Mouse (Mus musculus): ENCODE results near the gene Angpt4.

Angpt4 gene

GRCm38 (mm10) chr2:151911751-151912150 is 741 bp downstream of the Angpt4 start:
- intact Hi-C loops (cut with DNase I), result no loop called here

DNA sequence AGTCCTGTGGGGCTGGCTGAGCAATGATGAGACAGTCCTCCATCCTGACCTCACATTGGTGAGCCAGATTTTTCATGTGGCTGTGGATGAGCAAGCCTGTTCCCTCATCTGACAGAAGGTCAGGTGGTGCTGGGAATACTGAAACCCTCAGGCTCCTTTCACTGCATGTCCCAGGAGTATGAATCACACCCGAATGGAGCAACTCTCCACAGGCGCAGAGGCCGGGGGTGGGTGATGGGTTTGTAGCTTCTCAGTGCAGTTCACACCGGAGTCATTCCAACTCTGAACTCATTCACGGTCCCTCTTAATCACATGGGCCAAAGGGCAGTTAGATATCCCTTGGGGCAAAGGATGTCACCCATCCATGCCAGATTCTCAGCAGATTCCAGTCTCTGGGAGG is 3.1 kb downstream of the Angpt4 start:
- intact Hi-C loops (cut with DNase I), result no loop called here

GRCm38 (mm10) chr2:151915111-151915510 is 4.1 kb downstream of the Angpt4 start:
- intact Hi-C loops (cut with DNase I), result no loop called here

GRCm38 (mm10) chr2:151916061-151916831 is 5.2 kb downstream of the Angpt4 start:
- intact Hi-C loops (cut with DNase I), result no loop called here

GRCm38 (mm10) chr2:151919140-151919539 is 8.1 kb downstream of the Angpt4 start:
- intact Hi-C loops (cut with DNase I), result no loop called here

DNA sequence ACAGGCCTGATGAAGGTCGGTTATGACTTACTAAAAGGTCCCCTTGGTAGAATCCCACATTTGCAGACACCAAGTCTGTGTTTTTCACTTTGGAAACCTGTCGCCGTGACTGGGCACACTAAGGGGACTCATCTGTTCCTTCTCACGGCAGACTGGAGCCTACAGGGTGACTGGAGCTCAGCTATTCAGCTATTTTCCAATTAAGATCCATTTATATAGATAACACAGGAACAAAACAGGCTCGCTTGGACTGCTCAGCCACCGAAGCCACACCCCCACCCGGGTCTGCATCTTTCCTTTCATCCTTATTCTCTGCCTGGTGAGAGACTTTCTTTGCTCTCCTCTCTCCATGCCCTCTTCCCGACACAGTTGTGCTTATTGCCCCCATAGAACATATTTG is 10.1 kb downstream of the Angpt4 start:
- intact Hi-C loops (cut with DNase I), result no loop called here

GRCm38 (mm10) chr2:151921596-151921995 is 10.6 kb downstream of the Angpt4 start:
- intact Hi-C loops (cut with DNase I), result no loop called here

- intact Hi-C loops (cut with DNase I), result no loop called here
These were observed 13.3 kb downstream of the Angpt4 start for GRCm38 (mm10) chr2:151924276-151924675.

- intact Hi-C loops (cut with DNase I), result no loop called here
These were observed 14.7 kb downstream of the Angpt4 start for GRCm38 (mm10) chr2:151925715-151926114.

DNA sequence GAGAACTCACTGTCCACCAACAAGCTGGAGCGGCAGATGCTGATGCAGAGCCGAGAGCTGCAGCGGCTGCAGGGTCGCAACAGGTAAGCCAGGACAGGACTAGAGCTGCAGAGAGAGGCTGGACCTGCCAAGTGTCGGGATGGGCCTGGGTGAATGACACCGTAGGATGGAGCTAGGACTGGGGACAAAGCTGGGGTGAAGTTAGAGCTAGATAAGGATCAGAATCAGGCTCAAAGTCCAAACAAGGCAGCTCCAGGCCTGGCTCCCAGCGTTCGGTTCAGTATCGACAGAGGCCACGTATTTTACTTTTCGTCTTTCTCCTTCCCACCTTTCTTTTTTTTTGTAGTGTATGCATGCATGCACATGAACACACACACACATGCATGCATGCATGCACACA is 16.1 kb downstream of the Angpt4 start:
- intact Hi-C loops (cut with DNase I), result no loop called here

DNA sequence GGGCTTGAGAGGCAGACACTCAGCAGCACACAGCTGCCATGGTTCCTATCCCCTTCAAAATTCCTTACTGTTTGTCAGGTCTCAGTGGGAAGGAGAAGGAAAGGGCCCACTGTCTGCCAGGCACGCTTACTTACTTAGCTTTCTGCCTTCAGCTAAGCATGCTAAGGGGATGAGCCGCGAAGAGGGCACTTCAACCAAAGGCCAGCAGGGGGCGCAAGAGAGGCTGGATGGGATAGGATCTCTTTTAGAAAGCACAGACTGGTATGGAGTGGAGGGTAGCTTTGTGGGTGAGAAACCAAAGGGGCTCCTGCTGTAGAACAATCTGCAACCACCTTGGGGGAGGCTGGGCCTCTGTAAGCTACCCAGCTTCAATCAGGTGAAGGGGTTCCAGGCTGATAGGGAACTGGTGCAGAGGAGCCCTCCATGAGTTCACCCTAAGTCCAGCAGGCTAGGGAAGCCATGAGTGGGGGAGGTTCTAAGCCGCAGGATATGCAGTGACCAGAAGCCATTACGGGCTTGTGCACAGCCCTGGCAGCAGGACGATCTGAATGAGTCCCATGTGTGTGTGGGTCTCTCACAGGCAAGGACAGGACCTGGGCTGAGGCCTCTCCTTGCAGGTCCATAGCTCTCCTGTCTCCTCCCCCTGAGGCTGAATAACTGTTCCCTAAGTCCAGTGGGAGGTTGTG is 19.5 kb downstream of the Angpt4 start:
- intact Hi-C loops (cut with DNase I), result loop anchor here (5.0 kb wide), 1 partner anchor 53 kb away; no protein-coding TSS in a partner anchor

GRCm38 (mm10) chr2:151937893-151938292 is 26.9 kb downstream of the Angpt4 start:
- intact Hi-C loops (cut with DNase I), result no loop called here

- intact Hi-C loops (cut with DNase I), result no loop called here
These were observed 27.8 kb downstream of the Angpt4 start for GRCm38 (mm10) chr2:151938780-151939200.

DNA sequence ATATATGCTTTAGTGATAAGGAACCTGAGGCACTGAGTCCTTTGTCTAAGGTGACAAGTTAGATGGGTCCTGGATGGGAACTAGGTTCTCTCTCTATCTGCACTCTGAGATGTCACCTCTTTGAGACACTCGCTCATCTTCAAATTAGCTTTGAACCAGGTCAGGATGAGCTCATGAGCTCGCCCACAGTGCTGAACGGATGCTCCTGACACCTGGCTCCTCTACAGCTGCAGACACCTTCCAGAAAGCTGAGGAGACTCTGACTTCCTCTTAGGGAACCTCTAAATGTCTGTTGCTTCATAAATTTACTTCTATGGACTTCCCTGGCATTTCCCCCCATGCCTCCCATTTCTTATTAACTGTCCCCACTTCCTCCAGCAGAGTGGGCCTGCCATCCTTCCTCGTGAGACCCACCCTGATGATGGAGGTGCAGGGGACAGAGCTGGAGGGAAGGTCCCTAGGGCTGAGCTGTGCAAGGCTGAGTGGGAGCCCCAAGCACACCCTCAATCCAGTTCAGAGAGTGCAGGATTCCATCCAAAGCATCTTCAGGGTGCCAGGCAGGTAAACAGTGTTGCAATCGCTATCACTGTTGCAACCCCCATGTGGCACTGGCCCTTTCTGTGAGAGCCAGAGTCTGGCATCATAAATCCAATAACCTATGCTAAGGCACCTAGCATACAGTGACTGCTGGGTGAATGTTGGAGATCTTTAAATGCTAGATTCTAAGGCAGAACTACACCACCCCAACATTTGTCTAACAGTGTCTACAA is 28.8 kb downstream of the Angpt4 start:
- intact Hi-C loops (cut with DNase I), result no loop called here

- intact Hi-C loops (cut with DNase I), result loop anchor here (1.0 kb wide), 1 partner anchor 53 kb away; no protein-coding TSS in a partner anchor
These were observed 30.3 kb downstream of the Angpt4 start for GRCm38 (mm10) chr2:151941269-151941668.

DNA sequence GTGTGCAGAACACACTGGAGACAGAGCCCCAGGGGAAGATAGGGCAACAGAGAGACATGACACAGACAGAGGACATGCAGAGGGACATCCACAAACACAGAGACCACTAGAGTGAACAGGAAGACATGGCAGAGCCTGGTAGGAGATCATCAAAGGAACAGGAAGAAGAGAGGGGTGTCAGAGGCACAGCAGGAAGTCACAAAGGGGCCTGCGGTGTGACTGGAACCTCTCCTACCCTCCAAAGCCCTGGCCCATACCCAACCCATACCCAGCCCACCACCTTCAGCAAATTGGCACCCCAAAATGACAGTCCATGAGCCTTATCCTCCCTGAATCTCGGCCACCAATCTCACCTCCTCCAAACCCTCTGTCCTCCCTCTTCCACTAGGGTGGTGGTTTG is 33.1 kb downstream of the Angpt4 start:
- intact Hi-C loops (cut with DNase I), result no loop called here

DNA sequence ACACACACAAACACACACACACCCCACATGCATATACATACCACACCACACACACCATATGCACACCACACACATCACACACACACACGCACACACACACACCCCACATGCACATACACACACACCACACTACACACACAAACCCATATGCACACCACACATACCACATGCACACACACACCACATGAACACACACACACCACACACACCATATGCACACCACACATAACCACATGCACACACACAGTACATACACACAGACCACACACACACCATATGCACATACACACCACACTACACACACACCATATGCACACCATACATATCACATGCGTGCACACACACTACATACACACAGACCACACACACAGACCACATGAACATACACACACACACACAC is 36.6 kb downstream of the Angpt4 start:
- intact Hi-C loops (cut with DNase I), result no loop called here

- intact Hi-C loops (cut with DNase I), result no loop called here
These were observed 37.3 kb downstream of the Angpt4 start for GRCm38 (mm10) chr2:151948311-151948710.

- intact Hi-C loops (cut with DNase I), result no loop called here
These were observed 38.2 kb downstream of the Angpt4 start for GRCm38 (mm10) chr2:151949082-151949774.

- intact Hi-C loops (cut with DNase I), result no loop called here
These were observed 42.7 kb downstream of the Angpt4 start for GRCm38 (mm10) chr2:151953665-151954064.

DNA sequence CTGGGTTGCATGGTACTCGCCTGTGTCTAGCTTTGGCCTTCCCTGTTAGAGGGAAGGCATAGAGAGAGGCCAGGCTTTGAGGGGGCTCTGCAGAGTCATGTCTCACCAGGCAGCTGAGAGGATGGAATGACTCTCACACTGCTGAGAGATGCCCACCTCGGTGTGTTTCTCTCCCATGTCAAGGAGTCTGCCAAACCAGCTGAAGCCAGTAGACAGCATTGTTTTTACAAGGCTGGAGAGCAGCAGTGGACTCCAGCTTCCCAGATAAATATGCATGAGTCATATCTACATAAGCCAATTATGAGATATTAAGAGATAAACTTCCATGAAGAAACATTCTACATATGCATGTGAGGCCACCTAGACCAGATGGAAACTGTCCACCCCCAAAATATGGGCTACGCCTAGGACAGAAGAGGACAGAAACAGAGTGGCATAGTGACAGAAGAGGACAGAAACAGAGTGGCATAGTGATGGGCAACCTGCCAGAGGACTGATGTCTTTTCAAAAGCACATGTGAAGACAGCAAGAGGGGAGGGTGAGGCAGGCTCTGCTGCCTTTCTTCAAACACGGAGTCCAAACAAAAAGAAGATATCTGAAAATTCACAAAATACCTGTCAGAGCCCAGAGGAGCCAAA is 45.6 kb downstream of the Angpt4 start:
- intact Hi-C loops (cut with DNase I), result no loop called here

Data from adrenal gland (tissue).